In the genomic region with DNA sequence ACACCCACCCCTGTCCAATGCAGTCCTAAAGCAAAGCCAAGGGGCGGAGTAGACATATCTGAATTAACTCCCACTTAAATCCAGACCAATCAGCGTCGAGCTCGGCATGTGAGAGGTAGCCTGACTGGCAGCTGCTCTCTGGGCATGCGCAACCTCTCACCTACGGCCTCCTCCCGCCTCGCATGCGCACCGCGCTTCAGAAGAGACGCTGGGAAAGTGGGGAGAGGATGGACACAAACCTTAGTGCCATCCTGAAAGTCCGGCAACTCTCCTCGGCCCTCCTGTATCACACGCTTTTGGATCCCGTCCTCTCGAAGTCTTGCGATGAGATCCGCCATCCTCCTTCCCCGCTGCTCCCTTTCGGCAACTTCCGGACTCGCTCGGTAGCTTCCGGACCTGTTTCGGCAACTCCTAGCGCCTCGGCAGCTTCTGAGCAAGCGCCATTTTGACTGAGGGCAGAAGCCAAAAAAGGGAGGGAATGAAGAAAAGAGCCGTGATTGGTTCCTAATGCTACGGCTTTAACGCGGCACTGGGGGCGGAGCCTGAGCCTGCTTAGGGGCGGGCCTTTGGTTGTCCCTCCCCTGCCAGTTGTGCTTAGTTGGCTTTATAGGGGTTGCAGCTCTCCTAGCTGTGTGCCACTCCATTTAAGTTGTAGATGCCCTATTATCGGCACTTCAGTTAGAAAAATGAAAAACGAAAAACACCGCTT, we compare ENCODE assay signal across 8 mouse cellular contexts. TPM values are rescaled to one million over a fixed set of nuclear protein-coding genes. Genes with fewer than 3 reads are reported as not detected.
DNase-seq lines count a peak whose midpoint lies in the region; ATAC-seq lines count a peak whose summit lies in the region.

No protein-coding gene starts in this region.

- H3K9ac ChIP-seq in hindbrain, embryonic 15.5 days = peak overlapping the region; percentile 54

- H3K4me1 ChIP-seq in hindbrain, embryonic 15.5 days (replicated peaks) = peaks cover 19% of the 10 kb centered on the region

- H3K9me3 ChIP-seq in hindbrain, embryonic 15.5 days = no peaks in the 10 kb centered on the region

- H3K27me3 ChIP-seq in hindbrain, embryonic 15.5 days = no peaks in the 10 kb centered on the region

- peak; percentile 99 for DNase-seq in T-cell, adult 2 months (ENCODE audit: low spot score)
- peak; percentile 97 to 99 for DNase-seq in cerebellum, postnatal 36 days
- peak; percentile 97 to 98 for DNase-seq in frontal cortex, postnatal 36 days (ENCODE audit: low spot score in 2 of 2)
- DNase-seq in left cerebral cortex, adult 11 months (ENCODE audit: low spot score) = peak; percentile 96
- peak; percentile 97 to 99 for DNase-seq in lung, postnatal 4 days
- peak; percentile 96 for DNase-seq in retina, postnatal 7 days (ENCODE audit: low read depth, low spot score)
- peak; percentile 90 for DNase-seq in urinary bladder, adult 2 months (ENCODE audit: low spot score)

- H3K4me2 ChIP-seq in hindbrain, embryonic 15.5 days = peak overlapping the region; percentile 53

- H3K27ac ChIP-seq in hindbrain, embryonic 15.5 days (replicated peaks) = peak overlapping the region; percentile 92

- 3% methylated on average over 38 of the region's 38 CpGs for WGBS in hindbrain, embryonic 15.5 days

- ATAC-seq in hindbrain, embryonic 15.5 days (ENCODE audit: low FRiP score, low read depth) = peak; percentile 86

- H3K4me3 ChIP-seq in hindbrain, embryonic 15.5 days = peak overlapping the region; percentile 54

- H3K36me3 ChIP-seq in hindbrain, embryonic 15.5 days = 0 out of 2 replicates have a peak, but pooled peaks cover 13% of the 10 kb centered on the region

RNA-seq across cellular contexts. Expression of gene Aip, which starts 4.4 kb away (rescaled TPM):
- 102 and 104 TPM in 2 replicates for polyA plus RNA-seq in hindbrain, embryonic 15.5 days (2015; fragmentation: Nextera tagmentation; extraction: Ambion mirVana)
- polyA plus RNA-seq in urinary bladder, adult 2 months (2012; rRNA removed) = 154 and 160 TPM in 2 replicates

RNA-seq across cellular contexts. Expression of gene Gpr152, which starts 18.3 kb away (rescaled TPM):
- 0.04 and 0.05 TPM in 2 replicates for polyA plus RNA-seq in hindbrain, embryonic 15.5 days (2015; fragmentation: Nextera tagmentation; extraction: Ambion mirVana)
- polyA plus RNA-seq in urinary bladder, adult 2 months (2012; rRNA removed) = 0.04 and 0.10 TPM in 2 replicates

RNA-seq across cellular contexts. Expression of gene Pitpnm1, which starts 21.5 kb away (rescaled TPM):
- 74.3 and 81.1 TPM in 2 replicates for polyA plus RNA-seq in hindbrain, embryonic 15.5 days (2015; fragmentation: Nextera tagmentation; extraction: Ambion mirVana)
- polyA plus RNA-seq in urinary bladder, adult 2 months (2012; rRNA removed) = 44.1 and 45.2 TPM in 2 replicates

RNA-seq across cellular contexts. Expression of gene Cabp4, which starts 22.6 kb away (rescaled TPM):
- polyA plus RNA-seq in hindbrain, embryonic 15.5 days (2015; fragmentation: Nextera tagmentation; extraction: Ambion mirVana) = 0.21 and 0.26 TPM in 2 replicates
- 0.30 and 0.31 TPM in 2 replicates for polyA plus RNA-seq in urinary bladder, adult 2 months (2012; rRNA removed)

RNA-seq across cellular contexts. Expression of gene Cdk2ap2, which starts 24.3 kb away (rescaled TPM):
- 82.5 and 92.5 TPM in 2 replicates for polyA plus RNA-seq in hindbrain, embryonic 15.5 days (2015; fragmentation: Nextera tagmentation; extraction: Ambion mirVana)
- polyA plus RNA-seq in urinary bladder, adult 2 months (2012; rRNA removed) = 74.4 and 89.6 TPM in 2 replicates

Comparison
In these comparisons a context has a peak if more than half of its experiments do, and no peak if none do; other contexts are left out.
1. Peak in every context shown above with its lines: DNase-seq, ATAC-seq, H3K4me3 ChIP-seq and H3K27ac ChIP-seq.